ENCODE assay signal across 14 mouse cellular contexts in genomic region chr12:40574051-40574450, GRCm38 (mm10).
"Had no signal": no experiment of that assay in that cellular context is flagged by ENCODE, and none has a peak within 500 bp of the region (broad histone marks: within the 10 kb centered on the region; RNA-seq: fewer than 3 reads in every experiment).

No protein-coding gene starts in this region.

- H3K4me3 ChIP-seq: layer of hippocampus, adult 2 months; limb, embryonic 15.5 days; liver, embryonic 13.5 days had no signal

- DNase-seq: kidney, adult 11 months; kidney, adult 9 months; kidney, postnatal 14 days; layer of hippocampus, adult 9-11 months; liver, embryonic 13.5 days; lung, adult 2 months; lung, postnatal 14 days; lung, postnatal 4 days; midbrain, embryonic 14.5 days; thymus, adult 18-20 months; thymus, postnatal 36 days had no signal

- H3K4me2 ChIP-seq: limb, embryonic 15.5 days; liver, embryonic 13.5 days; midbrain, embryonic 11.5 days had no signal

- H3K27me3 ChIP-seq: limb, embryonic 15.5 days; liver, embryonic 13.5 days had no signal

- H3K27ac ChIP-seq: layer of hippocampus, adult 2 months; limb, embryonic 15.5 days; liver, embryonic 13.5 days had no signal

- H3K9ac ChIP-seq: limb, embryonic 15.5 days; liver, embryonic 13.5 days had no signal

- H3K4me1 ChIP-seq: limb, embryonic 15.5 days; liver, embryonic 13.5 days had no signal

- H3K36me3 ChIP-seq: limb, embryonic 15.5 days; liver, embryonic 13.5 days had no signal

- H3K9me3 ChIP-seq: limb, embryonic 15.5 days; liver, embryonic 13.5 days had no signal
